Mouse (Mus musculus): ENCODE measurements at regions not wholly inside any gene's neighbourhood (a gene's known extent, or its start where the extent isn't known, plus 50 kb on each side); places are given as distances from the start of the nearest gene placed in this dataset.

GRCm38 (mm10) chr11:45789886-45790285, 62.0 kb upstream of the Clint1 start:
- TF ChIP-seq POLR2A (IDR thresholded peaks at IDR 0.05; ENCODE audit: borderline replicate concordance, extremely low read depth, low read depth, low read length), result no peak
- TF ChIP-seq CTCF (IDR thresholded peaks at IDR 0.05; ENCODE audit: insufficient read depth, low read length), result no peak

Data from lung, adult 2 months (tissue).